Mouse (Mus musculus) heart, embryonic 13.5 days (tissue): ENCODE measurements around the gene Rhoh. TPM values are rescaled to one million over a fixed set of nuclear protein-coding genes. Genes with fewer than 3 reads are reported as not detected.

Experiments
- ATAC-seq: fragments of 200-750 bp; cut with Nextera tagmentation; 2 replicates; pipeline ENCODE4 v1.8.0; 2017; ENCODE audit warnings: moderate TSS enrichment; ENCODE audit not compliant: insufficient number of reproducible peaks, low FRiP score, low TSS enrichment; ENCODE audit errors: extremely low read depth
- H3K27ac ChIP-seq: fragments of 300-500 bp; sonication (generic); replicated peaks from 2 replicates; pipeline ENCODE4 v1.5.1; 2015; ENCODE audit warnings: moderate library complexity, mild to moderate bottlenecking, inconsistent platforms
- H3K27me3 ChIP-seq: fragments of 300-500 bp; sonication (generic); replicated peaks from 2 replicates; pipeline ENCODE4 v1.6.1; 2015; ENCODE audit warnings: mild to moderate bottlenecking, inconsistent platforms
- H3K36me3 ChIP-seq: fragments of 300-500 bp; sonication (generic); 2 replicates; pipeline ENCODE4 v1.6.1; 2015; ENCODE audit warnings: mild to moderate bottlenecking, inconsistent platforms
- H3K4me1 ChIP-seq: fragments of 300-500 bp; sonication (generic); 2 replicates; pipeline ENCODE4 v1.6.1; 2015; ENCODE audit warnings: inconsistent platforms
- H3K4me2 ChIP-seq: fragments of 300-500 bp; sonication (generic); 2 replicates; pipeline ENCODE4 v1.6.1; 2015; ENCODE audit warnings: inconsistent platforms, mild to moderate bottlenecking, moderate library complexity
- H3K4me3 ChIP-seq: fragments of 300-500 bp; sonication (generic); 2 replicates; pipeline ENCODE4 v1.5.1; 2015; ENCODE audit warnings: moderate library complexity, mild to moderate bottlenecking, inconsistent platforms
- H3K9ac ChIP-seq: fragments of 300-500 bp; sonication (generic); 2 replicates; pipeline ENCODE4 v1.6.1; 2015; ENCODE audit warnings: inconsistent platforms, mild to moderate bottlenecking, moderate library complexity
- H3K9me3 ChIP-seq: fragments of 300-500 bp; sonication (generic); 2 replicates; pipeline ENCODE4 v1.6.1; 2016; ENCODE audit warnings: inconsistent platforms
- WGBS: fragments of 180-500 bp; shearing (Covaris S2); methylation state at CpG from one replicate; pipeline ENCODE4 v1.1.7; 2015; ENCODE audit warnings: mixed read lengths; 5-methylcytosine and 5-hydroxymethylcytosine counted together
- polyA plus RNA-seq: library from polyadenylated mRNA; unstranded; fragments of >200 nt; fragmentation: Nextera tagmentation; extraction: Ambion mirVana; gene quantifications from 2 replicates; pipeline ENCODE4 v1.2.1, GENCODE M21; 2015

Gene Rhoh
- polyA plus RNA-seq, 1 experiment from 2014 or later: 0.86 TPM

DNA sequence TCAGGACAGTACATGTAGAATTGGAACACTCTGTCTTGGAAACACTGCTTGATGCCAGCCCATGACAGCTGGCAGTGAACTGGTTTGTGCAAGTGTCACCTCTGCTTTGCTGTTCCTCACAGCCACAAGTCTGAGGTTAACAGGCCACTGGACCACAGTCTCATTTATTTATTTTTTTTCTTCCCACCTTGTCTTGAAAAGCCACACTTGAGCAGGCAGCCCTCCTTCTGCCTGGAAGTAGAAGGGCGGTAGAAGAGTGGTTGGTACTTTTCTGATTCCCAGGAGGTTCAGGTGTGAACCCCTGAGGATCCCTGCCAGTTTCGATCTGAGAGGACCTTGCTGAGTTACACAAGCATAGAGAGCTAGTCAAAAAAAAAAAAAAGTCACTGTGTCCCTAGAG lies 72.8 kb downstream of the Rhoh start:
- Histone ChIP-seq H3K27ac (no peak overlapping the region), H3K4me1 (peaks cover 7% of the 10 kb centered on the region), H3K27me3 (no peaks in the 10 kb centered on the region), H3K4me2 (no peak overlapping the region), H3K9ac (no peak overlapping the region), H3K4me3 (no peak overlapping the region), H3K36me3 (no peaks in the 10 kb centered on the region), H3K9me3 (no peaks in the 10 kb centered on the region)
- ATAC-seq: no peak
- WGBS: 77% methylated on average over 2 of the region's 2 CpGs

- Histone ChIP-seq H3K9ac (no peak within 1 kb of the TSS), H3K4me3 (no peak within 1 kb of the TSS), H3K4me1 (peaks cover 7% of the 10 kb centered on the region), H3K4me2 (no peak within 1 kb of the TSS), H3K27me3 (no peaks in the 10 kb centered on the region), H3K27ac (no peak within 1 kb of the TSS), H3K9me3 (no peaks in the 10 kb centered on the region), H3K36me3 (no peaks in the 10 kb centered on the region)
- ATAC-seq: no peak
- WGBS: 72% methylated on average over 5 of the region's 5 CpGs
Measured at GRCm38 (mm10) chr5:65934783-65935182, 73.8 kb downstream of the Rhoh start, which contains the start of gene Chrna9. Gene Chrna9, plus strand, starts transcription at chr5:65934921.

- 40% methylated on average over 11 of the region's 11 CpGs for WGBS
- peak overlapping the region; percentile 14; the same call in 1 of the 2 replicates for H3K9ac ChIP-seq
- no peaks in the 10 kb centered on the region for H3K36me3 ChIP-seq
- no peak for ATAC-seq
- no peak overlapping the region for H3K4me3 ChIP-seq
- peaks cover 14% of the 10 kb centered on the region for H3K4me1 ChIP-seq
- H3K27me3 ChIP-seq: no peaks in the 10 kb centered on the region
- no peaks in the 10 kb centered on the region for H3K9me3 ChIP-seq
- H3K4me2 ChIP-seq: peak overlapping the region; percentile 37
- peak overlapping the region; percentile 37; the same call in 1 of the 2 replicates for H3K27ac ChIP-seq
Measured at GRCm38 (mm10) chr5:65937011-65937726, 76.2 kb downstream of the Rhoh start.

DNA sequence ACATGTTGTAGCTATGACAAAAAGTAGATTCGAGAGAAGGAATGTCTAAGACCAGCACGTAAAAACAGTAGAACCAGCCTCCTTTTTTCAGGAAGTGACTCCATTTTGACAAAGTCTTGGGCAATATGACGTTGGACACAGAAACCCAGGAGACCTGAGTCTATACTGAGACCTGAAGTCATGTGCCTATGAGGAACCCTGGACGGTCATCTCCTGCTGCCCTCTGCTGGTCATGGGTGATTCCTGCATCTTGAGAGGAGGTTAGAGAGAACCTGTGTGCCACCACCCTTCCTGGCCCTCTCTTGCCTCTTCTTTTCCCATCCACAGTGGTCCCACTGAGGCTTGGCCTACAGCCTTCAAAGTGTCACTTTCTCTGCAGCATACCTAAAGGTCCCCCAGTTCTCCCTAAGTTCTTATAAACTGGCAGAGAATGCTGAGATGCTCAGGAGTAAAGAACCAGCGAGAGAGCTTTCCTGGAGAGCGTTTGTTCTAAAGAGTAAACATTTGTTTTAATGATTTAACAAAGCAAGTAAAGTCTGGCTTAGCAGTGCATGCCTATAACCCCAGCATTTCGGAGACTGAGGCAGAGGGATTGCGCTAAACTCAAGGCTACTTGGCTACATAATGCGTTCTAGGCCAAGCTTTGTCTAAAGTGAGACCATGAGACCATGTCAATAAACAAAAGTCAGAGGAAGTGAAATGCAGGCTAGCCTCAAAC lies 77.1 kb downstream of the Rhoh start:
- Histone ChIP-seq H3K27me3 (no peaks in the 10 kb centered on the region), H3K9me3 (no peaks in the 10 kb centered on the region), H3K4me2 (no peak overlapping the region)

DNA sequence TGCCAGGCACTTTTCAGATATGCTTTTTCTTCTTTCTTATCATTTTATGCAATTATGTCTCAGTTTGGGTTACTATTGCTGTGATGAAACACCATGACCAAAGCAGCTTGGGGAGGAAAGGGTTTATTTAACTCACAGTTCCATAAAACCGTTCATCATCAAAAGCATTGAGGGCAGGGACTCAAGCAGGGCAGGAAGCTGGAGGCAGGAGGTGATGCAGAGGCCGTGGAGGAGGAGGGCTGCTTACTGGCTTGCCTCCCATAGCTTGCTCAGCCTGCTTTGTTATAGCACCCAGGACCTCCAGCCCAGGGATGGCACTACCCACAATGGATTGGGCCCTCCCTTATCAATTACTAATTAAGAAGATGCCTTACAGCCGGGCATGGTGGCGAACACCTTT lies 80.1 kb downstream of the Rhoh start:
- Histone ChIP-seq H3K4me2 (no peak overlapping the region), H3K4me3 (no peak overlapping the region), H3K27ac (no peak overlapping the region), H3K9me3 (no peaks in the 10 kb centered on the region), H3K36me3 (no peaks in the 10 kb centered on the region), H3K4me1 (peaks cover 14% of the 10 kb centered on the region), H3K27me3 (no peaks in the 10 kb centered on the region), H3K9ac (no peak overlapping the region)
- no peak for ATAC-seq
- 56% methylated on average over 4 of the region's 4 CpGs for WGBS

More for the DNA sequence above, 77.1 kb downstream of the Rhoh start:
- H3K27ac ChIP-seq: no peak overlapping the region
- no peak overlapping the region for H3K4me3 ChIP-seq
- WGBS: 60% methylated on average over 9 of the region's 9 CpGs
- H3K9ac ChIP-seq: no peak overlapping the region
- H3K4me1 ChIP-seq: peaks cover 14% of the 10 kb centered on the region
- 0 out of 2 replicates have a peak, but pooled peaks have one; percentile 23 for ATAC-seq
- no peaks in the 10 kb centered on the region for H3K36me3 ChIP-seq

Other genes with a start within 250 kb of the Rhoh start
- 32.5 and 33.5 TPM in 2 replicates for gene Pds5a, start 162.9 kb upstream of the Rhoh start, polyA plus RNA-seq
- 15.4 and 15.9 TPM in 2 replicates for gene N4bp2, start 97.7 kb upstream of the Rhoh start, polyA plus RNA-seq
- gene Chrna9, start 73.7 kb downstream of the Rhoh start, polyA plus RNA-seq: not detected in 2 replicates
- 0.20 TPM in 1 of 2 replicates, not detected in the other for gene 9130230L23Rik, start 143.1 kb downstream of the Rhoh start, polyA plus RNA-seq